Mouse (Mus musculus): ENCODE data around the gene Tectb. TPM values are rescaled to one million over a fixed set of nuclear protein-coding genes. Genes with fewer than 3 reads are reported as not detected.

The Tectb gene
- polyA plus RNA-seq, 1 experiment: not detected

GRCm38 (mm10) chr19:55177143-55177542 lies 3.4 kb upstream of the Tectb start:
- H3K27ac ChIP-seq (ENCODE audit: insufficient read depth, low read length): no peak overlapping the region
- TF ChIP-seq POLR2A (IDR thresholded peaks at IDR 0.05; ENCODE audit: low read depth, low read length) (no peak), CTCF (IDR thresholded peaks at IDR 0.05; ENCODE audit: borderline replicate concordance, insufficient read depth, low read length) (no peak)
- H3K4me1 ChIP-seq (ENCODE audit: control insufficient read depth, insufficient read depth, low read length): no peaks in the 10 kb centered on the region
- no peak overlapping the region for H3K4me3 ChIP-seq (ENCODE audit: insufficient read depth, low read length)

GRCm38 (mm10) chr19:55184442-55184841 lies 3.9 kb downstream of the Tectb start:
- no peaks in the 10 kb centered on the region for H3K4me1 ChIP-seq (ENCODE audit: control insufficient read depth, insufficient read depth, low read length)
- no peak overlapping the region for H3K4me3 ChIP-seq (ENCODE audit: insufficient read depth, low read length)
- TF ChIP-seq POLR2A (IDR thresholded peaks at IDR 0.05; ENCODE audit: low read depth, low read length) (no peak), CTCF (IDR thresholded peaks at IDR 0.05; ENCODE audit: borderline replicate concordance, insufficient read depth, low read length) (no peak)
- H3K27ac ChIP-seq (ENCODE audit: insufficient read depth, low read length): no peak overlapping the region

GRCm38 (mm10) chr19:55185074-55185473 lies 4.5 kb downstream of the Tectb start:
- no peak overlapping the region for H3K27ac ChIP-seq (ENCODE audit: insufficient read depth, low read length)
- no peak overlapping the region for H3K4me3 ChIP-seq (ENCODE audit: insufficient read depth, low read length)
- H3K4me1 ChIP-seq (ENCODE audit: control insufficient read depth, insufficient read depth, low read length): no peaks in the 10 kb centered on the region
- TF ChIP-seq CTCF (IDR thresholded peaks at IDR 0.05; ENCODE audit: borderline replicate concordance, insufficient read depth, low read length): no peak

GRCm38 (mm10) chr19:55185651-55186050 lies 5.1 kb downstream of the Tectb start:
- TF ChIP-seq POLR2A (IDR thresholded peaks at IDR 0.05; ENCODE audit: low read depth, low read length) (no peak), CTCF (IDR thresholded peaks at IDR 0.05; ENCODE audit: borderline replicate concordance, insufficient read depth, low read length) (no peak)
- no peaks in the 10 kb centered on the region for H3K4me1 ChIP-seq (ENCODE audit: control insufficient read depth, insufficient read depth, low read length)
- no peak overlapping the region for H3K27ac ChIP-seq (ENCODE audit: insufficient read depth, low read length)

GRCm38 (mm10) chr19:55190065-55190464 lies 9.5 kb downstream of the Tectb start:
- H3K4me3 ChIP-seq (ENCODE audit: insufficient read depth, low read length): no peak overlapping the region
- no peak for TF ChIP-seq POLR2A (IDR thresholded peaks at IDR 0.05; ENCODE audit: low read depth, low read length)
- no peak overlapping the region for H3K27ac ChIP-seq (ENCODE audit: insufficient read depth, low read length)
- H3K4me1 ChIP-seq (ENCODE audit: control insufficient read depth, insufficient read depth, low read length): no peaks in the 10 kb centered on the region

More at GRCm38 (mm10) chr19:55185651-55186050, 5.1 kb downstream of the Tectb start:
- H3K4me3 ChIP-seq (ENCODE audit: insufficient read depth, low read length): no peak overlapping the region

- TF ChIP-seq POLR2A (IDR thresholded peaks at IDR 0.05; ENCODE audit: low read depth, low read length) (no peak), CTCF (IDR thresholded peaks at IDR 0.05; ENCODE audit: borderline replicate concordance, insufficient read depth, low read length) (no peak)
- H3K4me1 ChIP-seq (ENCODE audit: control insufficient read depth, insufficient read depth, low read length): no peaks in the 10 kb centered on the region
- no peak overlapping the region for H3K27ac ChIP-seq (ENCODE audit: insufficient read depth, low read length)
- H3K4me3 ChIP-seq (ENCODE audit: insufficient read depth, low read length): no peak overlapping the region
Observed at GRCm38 (mm10) chr19:55191596-55191995, 11.1 kb downstream of the Tectb start.

- Histone ChIP-seq H3K27ac (ENCODE audit: insufficient read depth, low read length) (no peak overlapping the region), H3K4me1 (ENCODE audit: control insufficient read depth, insufficient read depth, low read length) (no peaks in the 10 kb centered on the region), H3K4me3 (ENCODE audit: insufficient read depth, low read length) (no peak overlapping the region)
- TF ChIP-seq POLR2A (IDR thresholded peaks at IDR 0.05; ENCODE audit: low read depth, low read length) (no peak), CTCF (IDR thresholded peaks at IDR 0.05; ENCODE audit: borderline replicate concordance, insufficient read depth, low read length) (no peak)
Observed at GRCm38 (mm10) chr19:55192254-55192945, 11.9 kb downstream of the Tectb start.

GRCm38 (mm10) chr19:55193717-55194394 lies 13.3 kb downstream of the Tectb start:
- no peak overlapping the region for H3K4me3 ChIP-seq (ENCODE audit: insufficient read depth, low read length)
- TF ChIP-seq CTCF (IDR thresholded peaks at IDR 0.05; ENCODE audit: borderline replicate concordance, insufficient read depth, low read length) (no peak), POLR2A (IDR thresholded peaks at IDR 0.05; ENCODE audit: low read depth, low read length) (no peak)
- no peaks in the 10 kb centered on the region for H3K4me1 ChIP-seq (ENCODE audit: control insufficient read depth, insufficient read depth, low read length)
- H3K27ac ChIP-seq (ENCODE audit: insufficient read depth, low read length): no peak overlapping the region

GRCm38 (mm10) chr19:55194520-55195170 lies 14.1 kb downstream of the Tectb start:
- Histone ChIP-seq H3K27ac (ENCODE audit: insufficient read depth, low read length) (no peak overlapping the region), H3K4me1 (ENCODE audit: control insufficient read depth, insufficient read depth, low read length) (no peaks in the 10 kb centered on the region), H3K4me3 (ENCODE audit: insufficient read depth, low read length) (no peak overlapping the region)
- no peak for TF ChIP-seq POLR2A (IDR thresholded peaks at IDR 0.05; ENCODE audit: low read depth, low read length)

- Histone ChIP-seq H3K27ac (ENCODE audit: insufficient read depth, low read length) (no peak overlapping the region), H3K4me1 (ENCODE audit: control insufficient read depth, insufficient read depth, low read length) (no peaks in the 10 kb centered on the region), H3K4me3 (ENCODE audit: insufficient read depth, low read length) (no peak overlapping the region)
- no peak for TF ChIP-seq POLR2A (IDR thresholded peaks at IDR 0.05; ENCODE audit: low read depth, low read length)
- no peak for TF ChIP-seq CTCF (IDR thresholded peaks at IDR 0.05; ENCODE audit: borderline replicate concordance, insufficient read depth, low read length)
Observed at GRCm38 (mm10) chr19:55195574-55195973, 15.0 kb downstream of the Tectb start.

Data from embryonic fibroblast, embryonic 13.5 days (primary cell).